Mouse (Mus musculus) liver, embryonic 14.5 days (tissue): ENCODE data around the gene Wdr81. TPM values are rescaled to one million over a fixed set of nuclear protein-coding genes. Genes with fewer than 3 reads are reported as not detected.

Source experiments
- ATAC-seq: fragments of 200-750 bp; cut with Nextera tagmentation; 2 replicates; pipeline ENCODE4 v1.8.0; 2017; ENCODE audit warnings: moderate number of reproducible peaks, mild to moderate bottlenecking, moderate library complexity; ENCODE audit not compliant: insufficient read depth
- DNase-seq, 3 experiments: peaks; one replicate each; pipeline ENCODE4 v3.0.0-alpha.2; 2012 to 2013; ENCODE audit warnings: low read depth in 3 of 3, low spot score in 3 of 3
- H3K27ac ChIP-seq: fragments of 300-500 bp; sonication (generic); 2 replicates; pipeline ENCODE4 v1.5.1; 2014; ENCODE audit warnings: moderate library complexity, mild to moderate bottlenecking, control low read depth, inconsistent platforms
- H3K27me3 ChIP-seq: fragments of 300-500 bp; sonication (generic); 2 replicates; pipeline ENCODE4 v1.6.1; 2014; ENCODE audit warnings: mild to moderate bottlenecking, low read length, moderate library complexity; ENCODE audit not compliant: control insufficient read depth, insufficient read depth
- H3K36me3 ChIP-seq: fragments of 300-500 bp; sonication (generic); replicated peaks from 2 replicates; pipeline ENCODE4 v1.6.1; 2014; ENCODE audit warnings: low read depth; ENCODE audit not compliant: control insufficient read depth, insufficient read depth
- H3K4me1 ChIP-seq, 2 experiments: fragments of 200-500 bp in 1 of 2; fragments of 300-500 bp in 1 of 2; sonication (generic) in 1 of 2; replicated peaks; 2 replicates each; pipeline ENCODE4 v1.6.1; 2012 to 2014; ENCODE audit warnings: antibody characterized with exemption in 1 of 2, inconsistent platforms in 1 of 2, low read length in 1 of 2; ENCODE audit not compliant: control insufficient read depth in 2 of 2, insufficient read depth in 2 of 2
- H3K4me2 ChIP-seq: fragments of 300-500 bp; sonication (generic); 2 replicates; pipeline ENCODE4 v1.6.1; 2014; ENCODE audit warnings: low read depth, mild to moderate bottlenecking, control low read depth, moderate library complexity
- H3K4me3 ChIP-seq, 2 experiments: fragments of 200-500 bp in 1 of 2; fragments of 300-500 bp in 1 of 2; sonication (generic) in 1 of 2; 2 replicates each; pipeline ENCODE4 v1.5.1; 2012 to 2014; ENCODE audit warnings: low read depth in 2 of 2, low read length in 2 of 2, mild to moderate bottlenecking in 2 of 2, control low read depth in 1 of 2, inconsistent platforms in 1 of 2, moderate library complexity in 1 of 2; ENCODE audit not compliant: insufficient read depth in 1 of 2
- H3K9ac ChIP-seq: fragments of 300-500 bp; sonication (generic); replicated peaks from 2 replicates; pipeline ENCODE4 v1.6.1; 2014; ENCODE audit warnings: mild to moderate bottlenecking, control low read depth, moderate library complexity
- H3K9me3 ChIP-seq: fragments of 300-500 bp; sonication (generic); 2 replicates; pipeline ENCODE4 v1.6.1; 2016; ENCODE audit warnings: low read length, mixed read lengths; ENCODE audit not compliant: control insufficient read depth
- CTCF ChIP-seq: IDR thresholded peaks from 2 replicates; pipeline ENCODE4 v1.5.1; 2016; ENCODE audit warnings: antibody characterized with exemption, low read depth, control low read depth
- EP300 ChIP-seq: IDR thresholded peaks from 2 replicates; pipeline ENCODE4 v1.6.1; 2016; ENCODE audit warnings: antibody characterized with exemption, low read depth
- WGBS: fragments of 180-500 bp; shearing (Covaris S2); extraction: QIAGEN DNeasy Blood & Tissue Kit; methylation state at CpG from one replicate; pipeline ENCODE4 v1.1.7; 2014; ENCODE audit not compliant: insufficient replicate concordance; 5-methylcytosine and 5-hydroxymethylcytosine counted together
- polyA plus RNA-seq, 2 experiments: library from polyadenylated mRNA; depleted of rRNA in 1 of 2; stranded (reverse) in 1 of 2; unstranded in 1 of 2; fragments of >200 nt; fragmentation: Nextera tagmentation in 1 of 2; extraction: Ambion mirVana in 1 of 2; gene quantifications; 2 replicates each; pipeline versions ENCODE4 v1.2.1 to v1.2.3; 2012 to 2014

Wdr81 gene
- polyA plus RNA-seq, 2 experiments, result 14.6 to 15.3 TPM

GRCm38 (mm10) chr11:75410591-75410990 lies 43.9 kb downstream of the Wdr81 start:
- DNase-seq, result no peak
- no peak for ATAC-seq
- TF ChIP-seq CTCF (no peak), EP300 (no peak)
- Histone ChIP-seq H3K4me1 (no peaks in the 10 kb centered on the region), H3K4me2 (no peak overlapping the region), H3K9ac (no peak overlapping the region), H3K36me3 (no peaks in the 10 kb centered on the region), H3K27ac (no peak overlapping the region), H3K4me3 (no peak overlapping the region), H3K27me3 (no peaks in the 10 kb centered on the region), H3K9me3 (no peaks in the 10 kb centered on the region)
- WGBS, result 71% methylated on average over 7 of the region's 7 CpGs

DNA sequence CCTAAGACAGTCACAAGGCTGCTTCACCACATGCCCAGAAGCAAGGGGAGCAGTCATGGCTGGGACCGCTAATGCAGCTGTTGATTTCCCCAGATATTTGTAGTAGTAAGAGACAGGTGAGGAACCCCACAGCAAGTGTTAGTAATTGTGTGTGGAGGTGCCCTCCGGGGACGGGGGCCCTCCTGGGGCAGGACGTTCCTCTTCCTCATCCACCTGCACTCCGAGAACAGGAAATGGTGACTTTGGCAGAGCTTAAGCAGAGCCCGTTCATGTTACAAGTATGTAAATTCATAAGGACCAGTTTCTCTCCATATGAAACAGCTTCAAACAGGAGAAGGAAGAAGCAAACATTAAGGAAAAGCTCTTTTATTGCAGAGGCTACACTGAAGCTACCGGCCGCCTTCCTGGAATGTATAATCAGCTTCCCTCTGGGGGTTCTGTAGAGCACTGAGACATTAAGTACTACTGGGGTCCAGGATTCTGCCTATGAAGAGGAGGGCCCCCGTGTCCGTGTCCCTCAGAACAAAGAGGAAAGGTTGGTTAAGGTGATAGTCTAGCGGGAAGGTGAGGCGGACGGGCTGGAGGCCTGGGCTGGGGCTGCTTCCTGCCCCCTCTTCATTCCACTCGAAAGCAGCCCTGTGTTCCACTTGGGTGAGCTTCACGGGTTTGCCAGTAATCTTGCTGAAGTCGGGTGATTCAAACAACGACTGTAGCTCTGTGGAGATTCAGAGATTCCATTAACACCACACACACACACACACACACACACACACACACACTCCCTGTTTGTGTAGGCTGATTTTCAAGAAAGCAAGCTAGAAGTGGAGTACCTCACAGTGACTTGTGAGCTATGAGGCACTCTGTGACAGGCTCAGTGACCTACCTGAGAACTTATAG lies 44.6 kb downstream of the Wdr81 start:
- H3K36me3 ChIP-seq, result no peaks in the 10 kb centered on the region
- H3K27me3 ChIP-seq, result no peaks in the 10 kb centered on the region
- TF ChIP-seq CTCF (no peak), EP300 (no peak)
- H3K4me1 ChIP-seq, result no peaks in the 10 kb centered on the region
- no peak overlapping the region for H3K4me2 ChIP-seq
- no peak overlapping the region for H3K27ac ChIP-seq
- H3K4me3 ChIP-seq, result no peak overlapping the region
- no peak for ATAC-seq
- no peak for DNase-seq
- H3K9me3 ChIP-seq, result no peaks in the 10 kb centered on the region
- H3K9ac ChIP-seq, result no peak overlapping the region
- 49% methylated on average over 17 of the region's 17 CpGs for WGBS

- H3K4me1 ChIP-seq, result peaks cover 0 to 5% of the 10 kb centered on the region in 2 experiments; a peak in 1 of 4 replicates
- H3K9ac ChIP-seq, result no peak overlapping the region
- no peaks in the 10 kb centered on the region for H3K27me3 ChIP-seq
- no peaks in the 10 kb centered on the region for H3K36me3 ChIP-seq
- TF ChIP-seq CTCF (peak; percentile 85), EP300 (no peak)
- ATAC-seq (no peak), DNase-seq (no peak)
- H3K4me2 ChIP-seq, result no peak overlapping the region
- no peak overlapping the region for H3K4me3 ChIP-seq
- H3K27ac ChIP-seq, result no peak overlapping the region
- no peaks in the 10 kb centered on the region for H3K9me3 ChIP-seq
- WGBS, result 32% methylated on average over 3 of the region's 3 CpGs
These were observed 47.7 kb downstream of the Wdr81 start for GRCm38 (mm10) chr11:75406865-75407264.

DNA sequence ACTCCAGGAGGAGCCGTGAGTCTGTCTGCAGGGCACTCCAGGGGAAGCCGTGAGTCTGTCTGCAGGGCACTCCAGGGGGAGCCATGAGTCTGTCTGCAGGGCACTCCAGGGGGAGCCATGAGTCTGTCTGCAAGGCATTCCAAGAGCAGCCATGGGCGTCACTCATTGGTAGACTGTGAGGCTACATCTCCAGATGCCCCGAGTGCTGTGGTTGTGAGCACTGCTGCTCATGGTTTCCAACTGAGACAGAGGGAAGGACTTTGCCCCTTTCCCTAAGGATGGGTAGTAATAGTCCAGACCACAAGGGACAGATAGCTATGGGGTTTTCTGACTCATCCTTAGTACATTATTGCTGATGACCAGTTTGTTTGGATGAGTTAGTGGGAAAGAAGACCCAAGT lies 48.4 kb downstream of the Wdr81 start:
- no peak overlapping the region for H3K4me3 ChIP-seq
- no peaks in the 10 kb centered on the region for H3K9me3 ChIP-seq
- WGBS, result 60% methylated on average over 4 of the region's 4 CpGs
- H3K4me1 ChIP-seq, result peaks cover 0 to 5% of the 10 kb centered on the region in 2 experiments; a peak in 1 of 4 replicates
- TF ChIP-seq CTCF (peak; percentile 22; the same call in 1 of the 2 replicates), EP300 (no peak)
- no peaks in the 10 kb centered on the region for H3K27me3 ChIP-seq
- H3K4me2 ChIP-seq, result no peak overlapping the region
- no peak overlapping the region for H3K27ac ChIP-seq
- H3K9ac ChIP-seq, result no peak overlapping the region
- ATAC-seq (no peak), DNase-seq (no peak)
- no peaks in the 10 kb centered on the region for H3K36me3 ChIP-seq

DNA sequence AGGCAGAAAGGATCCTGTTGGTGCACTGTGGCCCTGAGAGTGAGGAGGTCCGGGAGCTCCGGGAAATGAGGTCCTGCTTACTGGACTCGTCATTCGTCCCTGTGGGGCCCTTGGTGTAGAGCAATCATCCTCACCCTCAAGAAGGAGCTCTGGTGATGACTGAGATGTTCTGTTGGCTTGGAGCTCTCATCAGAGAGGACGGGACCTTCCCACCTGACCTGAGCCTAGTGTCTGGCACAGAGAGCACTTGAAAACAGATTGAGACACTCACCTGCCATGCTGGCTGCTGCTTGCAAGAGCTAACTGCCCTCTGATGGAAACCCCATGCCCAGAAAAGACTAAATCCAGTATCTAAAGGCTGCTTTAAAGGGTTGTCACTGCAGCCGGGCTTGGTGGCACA lies 49.7 kb downstream of the Wdr81 start:
- Histone ChIP-seq H3K9ac (no peak overlapping the region), H3K27me3 (no peaks in the 10 kb centered on the region), H3K9me3 (no peaks in the 10 kb centered on the region), H3K27ac (no peak overlapping the region), H3K4me3 (no peak overlapping the region), H3K36me3 (no peaks in the 10 kb centered on the region), H3K4me2 (no peak overlapping the region), H3K4me1 (peaks cover 0 to 5% of the 10 kb centered on the region in 2 experiments; a peak in 1 of 4 replicates)
- no peak for DNase-seq
- no peak for TF ChIP-seq EP300
- no peak for TF ChIP-seq CTCF
- ATAC-seq, result no peak
- 71% methylated on average over 6 of the region's 6 CpGs for WGBS
